Mouse (Mus musculus): ENCODE results near the gene Ptpa.

Ptpa gene

DNA sequence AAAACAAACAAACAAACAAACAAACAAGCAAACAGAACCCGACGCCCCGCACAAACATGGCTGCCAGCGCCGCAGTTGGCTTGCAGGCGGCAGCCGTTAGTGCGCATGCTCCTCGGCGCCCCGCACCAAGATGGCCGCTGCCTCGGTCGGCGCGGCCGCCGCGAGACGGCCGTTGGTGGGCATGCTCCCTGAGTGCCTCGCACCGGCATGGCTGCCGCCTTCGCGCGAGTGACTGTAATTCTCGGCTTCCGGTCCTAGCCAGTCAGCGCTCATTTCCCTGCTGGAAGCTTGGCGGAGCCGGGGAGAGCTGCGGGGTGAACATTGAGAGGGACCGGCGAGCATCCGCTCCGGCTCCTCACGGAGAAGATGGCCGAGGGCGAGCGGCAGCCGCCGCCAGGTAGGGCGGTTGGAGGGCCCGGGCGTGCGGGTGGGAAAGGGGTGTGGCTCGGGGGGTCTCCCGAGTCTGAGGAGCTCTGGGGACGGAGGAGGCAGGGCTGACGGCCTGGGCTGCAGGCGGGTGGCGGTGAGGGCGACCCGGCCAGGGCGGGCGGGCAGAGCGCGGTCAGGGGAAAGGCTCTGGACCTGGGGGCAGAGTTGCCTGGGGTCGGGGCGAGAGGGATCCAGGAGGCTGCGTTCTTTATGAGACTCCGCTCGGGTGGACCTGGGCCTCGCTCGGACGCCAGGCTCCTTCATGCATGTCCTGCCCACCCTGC is at the start of gene Ptpa:
Ptpa (plus strand) TSS at position 104 of the 713 bp plus-strand sequence.
- DNase-seq (ENCODE audit: low spot score), result peak; percentile 95

DNA sequence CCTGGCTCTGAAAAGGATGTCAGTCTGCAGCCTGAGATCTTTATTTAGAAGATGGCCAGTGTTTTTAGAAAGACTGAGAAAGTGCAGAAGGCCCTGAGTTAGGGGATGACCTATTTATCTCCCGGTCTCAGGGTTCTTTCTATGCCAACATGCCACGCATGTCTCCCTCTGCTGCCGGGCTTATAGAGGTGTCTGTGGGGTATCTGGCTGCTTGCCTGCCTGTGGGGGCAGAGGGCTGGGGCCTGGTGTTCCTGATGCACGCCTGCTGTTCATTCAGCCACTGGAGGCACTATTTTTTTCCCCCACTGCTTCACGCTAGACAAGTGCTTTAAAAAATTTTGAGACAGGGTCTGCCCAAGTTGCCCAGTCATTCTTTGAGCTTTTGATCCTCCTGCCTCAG is 49.6 kb upstream of the Ptpa start:
- DNase-seq (ENCODE audit: low spot score), result no peak

DNA sequence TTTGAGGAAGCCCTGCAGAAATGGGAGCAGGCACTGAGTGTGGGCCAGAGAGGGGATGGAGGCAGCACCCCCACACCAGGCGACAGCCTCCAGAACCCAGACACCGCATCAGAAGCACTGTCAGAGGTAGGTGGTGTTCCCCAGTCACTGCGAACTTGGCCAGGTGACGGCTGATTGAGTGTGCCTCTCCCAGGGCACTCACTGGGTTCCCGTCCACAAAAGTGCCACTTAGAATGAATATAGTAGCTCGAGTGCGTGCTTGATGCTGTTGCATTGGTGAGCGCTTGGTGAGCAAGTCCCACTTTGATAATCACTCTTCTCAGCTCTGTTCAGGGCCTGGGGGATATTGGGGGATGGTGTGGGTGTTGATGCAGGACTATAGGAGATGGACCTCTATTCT is 44.3 kb upstream of the Ptpa start:
- DNase-seq (ENCODE audit: low spot score), result no peak

DNA sequence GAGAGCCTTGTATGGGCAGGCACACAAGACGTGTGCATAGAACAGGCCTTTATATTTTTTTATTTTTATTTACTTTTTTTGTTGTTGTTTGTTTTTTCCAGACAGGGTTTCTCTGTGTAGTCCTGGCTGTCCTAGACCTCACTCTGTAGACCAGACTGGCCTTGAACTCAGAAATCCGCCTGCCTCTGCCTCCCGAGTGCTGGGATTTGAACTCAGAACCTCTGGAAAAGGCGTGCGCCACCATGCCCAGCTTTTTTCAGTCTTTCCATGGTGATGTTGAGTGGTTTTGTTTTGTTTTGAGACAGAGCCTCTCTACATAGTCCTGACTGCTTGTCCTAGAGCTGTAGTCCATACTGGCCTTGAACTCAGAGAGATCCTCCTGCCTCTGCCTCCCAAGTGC is 43.1 kb upstream of the Ptpa start:
- no peak for DNase-seq (ENCODE audit: low spot score)

DNA sequence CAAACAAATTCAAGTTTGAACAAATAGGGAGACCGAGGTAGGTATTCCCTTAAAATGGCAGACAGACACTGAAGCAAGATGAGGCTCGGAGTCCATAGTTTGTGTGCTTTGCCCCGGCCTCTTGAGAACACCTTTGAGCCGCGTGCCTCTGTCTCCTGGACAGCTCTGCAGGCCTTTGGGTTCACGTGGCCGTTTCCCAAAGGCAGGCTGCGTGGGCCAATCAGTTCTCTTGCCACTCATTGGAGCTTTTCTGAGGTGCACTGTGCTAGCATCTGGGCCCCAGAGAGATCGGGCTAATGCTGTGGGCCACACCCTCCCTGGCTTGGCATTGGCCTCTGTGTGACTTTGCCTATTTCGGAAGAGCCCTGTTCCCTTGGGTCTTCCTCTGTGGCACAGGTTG is 39.9 kb upstream of the Ptpa start:
- no peak for DNase-seq (ENCODE audit: low spot score)

DNA sequence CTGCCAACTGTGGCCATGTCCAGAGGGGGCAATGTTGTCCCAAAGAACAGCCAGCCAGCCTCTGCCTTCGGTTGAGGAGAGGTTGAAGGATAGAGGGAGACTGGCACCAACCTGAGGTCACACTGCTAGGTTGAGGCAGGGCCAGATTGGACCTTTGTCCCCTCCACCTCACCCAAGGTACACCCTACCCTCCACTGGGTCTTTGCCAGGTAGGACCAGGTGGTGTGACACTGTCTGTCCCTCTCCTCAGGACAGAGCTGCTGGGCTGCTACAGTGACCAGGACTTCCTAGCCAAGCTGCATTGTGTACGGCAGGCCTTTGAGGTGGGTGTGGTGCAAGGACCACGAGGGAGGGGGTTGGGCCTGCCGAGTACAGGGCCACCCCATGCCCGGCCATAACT is 38.1 kb upstream of the Ptpa start:
- no peak for DNase-seq (ENCODE audit: low spot score)

DNA sequence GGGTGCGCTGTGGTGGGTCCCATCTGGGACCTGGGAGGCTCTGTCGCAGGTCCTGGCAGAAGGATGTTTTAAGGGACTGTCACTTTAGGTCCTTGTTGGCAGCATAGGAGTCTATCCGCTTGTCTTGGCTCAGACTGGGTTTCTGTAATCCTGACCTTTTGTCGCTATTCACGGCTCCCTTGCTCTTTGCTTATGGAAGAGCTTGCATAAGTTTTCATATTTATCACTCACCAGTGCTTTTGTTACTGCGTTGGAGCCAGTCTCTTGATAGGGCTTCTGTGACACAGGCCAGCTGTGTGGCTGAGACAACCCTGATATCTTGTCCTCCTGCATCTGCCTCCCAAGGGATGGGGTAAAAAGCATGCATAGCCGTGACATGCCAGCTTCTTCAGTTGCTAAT is 36.5 kb upstream of the Ptpa start:
- DNase-seq (ENCODE audit: low spot score), result no peak

DNA sequence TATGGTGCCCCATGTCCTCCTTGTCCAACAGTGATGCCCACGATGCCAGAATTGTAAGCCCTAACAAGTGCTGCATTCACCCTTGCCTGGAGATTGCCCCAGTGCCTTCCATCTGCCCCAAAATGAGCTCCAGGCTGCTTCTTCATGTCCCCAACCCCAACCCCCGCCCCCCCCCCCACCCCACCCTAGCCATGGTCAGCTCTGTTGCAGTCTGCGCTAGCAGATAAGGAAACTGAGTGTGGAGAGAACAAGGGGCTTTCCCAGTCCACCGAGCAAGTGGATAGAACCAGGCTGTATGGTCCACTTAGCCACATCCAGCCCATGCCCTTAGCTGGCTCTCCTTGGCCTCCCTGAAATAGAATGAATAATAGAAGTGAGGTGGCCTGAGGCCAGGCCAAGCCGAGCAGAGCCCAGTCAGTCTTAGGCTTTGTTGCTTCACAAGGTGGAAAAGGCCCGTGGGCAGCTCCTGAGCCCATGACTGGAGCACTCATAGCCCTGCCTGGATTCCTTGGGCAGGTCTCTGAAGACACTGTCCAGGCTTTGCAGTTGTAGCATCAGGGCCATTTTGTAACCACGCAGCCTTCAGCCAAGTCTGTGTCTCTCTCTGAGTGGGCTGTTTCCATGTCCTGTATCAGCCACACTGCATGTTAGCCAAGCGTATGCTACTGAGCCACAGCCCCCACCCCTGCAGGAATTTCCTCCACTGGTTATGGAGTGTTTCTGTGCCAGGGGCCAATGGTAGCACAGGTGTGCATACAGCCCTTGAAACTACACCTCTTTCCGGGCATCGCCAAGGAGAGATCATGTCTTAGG is 35.1 kb upstream of the Ptpa start:
- DNase-seq (ENCODE audit: low spot score), result no peak

DNA sequence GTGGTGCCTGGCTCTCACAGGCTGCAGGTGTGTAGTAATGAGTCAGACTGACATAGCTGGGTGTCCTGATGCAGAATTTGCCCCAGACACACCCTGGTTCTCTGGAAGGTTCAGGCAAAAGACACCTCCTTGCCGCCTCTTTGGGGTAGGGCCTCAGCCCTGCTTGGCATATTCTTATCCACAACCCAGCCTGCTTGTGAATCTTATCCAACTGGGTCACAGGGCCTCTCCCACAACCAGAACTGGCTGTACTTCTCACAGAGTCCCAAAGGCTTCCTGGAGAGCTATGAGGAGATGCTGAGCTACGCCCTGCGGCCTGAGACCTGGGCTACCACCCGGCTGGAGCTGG is 34.5 kb upstream of the Ptpa start:
- DNase-seq (ENCODE audit: low spot score), result no peak

DNA sequence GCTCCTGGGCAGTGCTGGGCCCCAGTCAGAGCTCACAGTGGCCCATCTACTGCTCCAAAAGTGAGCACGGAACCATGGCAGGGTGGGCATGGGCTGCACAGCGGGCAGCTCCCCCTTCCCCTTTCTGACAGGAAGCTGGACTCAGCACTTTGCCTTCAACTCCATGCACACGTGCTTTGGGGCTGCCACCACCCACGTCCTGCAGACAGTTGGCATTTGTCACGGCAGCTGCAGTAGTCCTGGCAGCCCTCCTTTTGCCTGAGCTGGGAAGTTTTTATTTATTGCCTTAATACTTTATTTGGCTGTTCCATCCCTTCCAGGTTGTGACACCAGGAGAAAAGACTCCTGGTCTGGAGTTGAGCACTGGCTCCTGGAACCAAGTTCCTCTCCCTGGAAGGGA is 31.0 kb upstream of the Ptpa start:
- no peak for DNase-seq (ENCODE audit: low spot score)

DNA sequence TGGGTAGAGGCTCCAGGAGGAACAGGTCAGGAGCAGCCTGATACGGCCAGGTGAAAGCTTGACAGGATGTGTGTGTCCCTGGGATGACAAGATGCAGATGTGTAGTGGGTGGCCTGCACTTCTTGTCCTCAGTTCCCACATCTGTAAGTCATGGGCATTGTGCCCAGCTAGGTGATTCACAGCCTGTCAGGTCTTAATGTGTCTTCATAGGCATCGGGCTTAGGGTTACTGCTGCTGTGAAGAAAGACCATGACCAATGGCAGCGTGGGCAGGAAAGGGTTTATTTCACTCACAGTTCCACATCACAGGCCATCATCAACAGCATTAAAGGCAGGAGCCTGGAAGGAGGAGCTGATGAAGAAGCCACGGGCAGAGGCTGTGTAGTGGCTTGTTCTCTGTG is 30.2 kb upstream of the Ptpa start:
- no peak for DNase-seq (ENCODE audit: low spot score)

DNA sequence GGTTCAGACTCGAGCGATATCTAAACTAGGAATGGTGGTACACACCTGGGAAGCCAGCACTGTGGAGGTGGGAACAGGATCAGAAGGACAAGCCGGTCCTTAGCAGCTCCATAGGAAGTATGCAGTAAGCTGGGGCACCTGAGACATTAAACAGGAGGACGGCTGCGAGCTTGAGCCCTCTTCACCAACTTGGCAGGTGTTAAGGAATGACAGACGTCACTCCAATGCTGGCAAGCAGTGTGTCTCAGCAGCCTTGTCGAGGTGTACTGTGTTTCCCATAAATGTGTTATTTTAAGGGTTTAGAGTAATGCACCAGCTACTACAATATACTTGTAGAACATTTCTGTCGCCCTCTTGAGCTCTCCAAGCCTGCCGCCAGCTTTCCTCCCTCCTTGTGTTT is 28.9 kb upstream of the Ptpa start:
- DNase-seq (ENCODE audit: low spot score), result no peak

DNA sequence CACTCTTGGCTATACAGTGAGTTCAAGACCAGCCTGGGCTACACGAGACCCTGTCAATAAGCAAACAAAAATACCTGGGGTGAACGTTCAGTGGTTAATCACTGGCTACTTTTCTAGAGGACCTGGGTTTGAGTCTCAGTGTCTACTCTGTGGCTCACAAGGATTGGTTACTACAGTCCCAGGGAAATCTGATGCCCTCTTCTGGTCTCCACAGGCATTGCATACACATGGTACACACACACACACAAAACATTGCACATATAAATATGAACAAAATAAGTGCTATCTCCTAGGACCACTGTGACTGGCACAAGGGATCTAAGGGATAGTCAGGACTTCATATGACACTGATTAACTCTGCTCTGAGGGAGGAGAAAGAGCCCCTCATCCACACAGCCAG is 26.8 kb upstream of the Ptpa start:
- no peak for DNase-seq (ENCODE audit: low spot score)

DNA sequence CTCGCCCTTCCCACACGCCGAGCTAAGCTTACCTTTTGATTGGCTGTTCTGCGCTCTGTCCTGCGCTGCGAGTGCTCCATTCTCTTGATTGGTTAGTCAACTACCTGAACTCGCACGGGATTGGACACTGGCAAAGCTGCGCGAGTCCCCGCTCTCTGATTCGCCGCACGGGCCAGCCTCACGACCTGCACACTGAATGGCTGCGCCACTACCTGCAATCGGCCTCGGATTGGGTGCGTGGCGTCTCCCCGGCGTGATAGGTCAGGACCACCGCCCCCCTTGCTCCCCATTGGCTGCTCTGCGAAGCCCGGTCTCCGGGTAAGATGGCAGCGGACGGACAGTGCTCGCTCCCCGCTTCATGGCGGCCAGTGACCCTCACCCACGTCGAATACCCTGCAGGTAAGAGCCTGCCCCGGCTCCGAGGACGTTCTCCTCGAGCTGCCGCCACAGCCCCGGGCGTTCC is 23.7 kb upstream of the Ptpa start, which contains the start of gene Dolpp1:
Dolpp1 (plus strand) TSS at position 141 of the 463 bp plus-strand sequence.
- DNase-seq (ENCODE audit: low spot score), result peak; percentile 94

DNA sequence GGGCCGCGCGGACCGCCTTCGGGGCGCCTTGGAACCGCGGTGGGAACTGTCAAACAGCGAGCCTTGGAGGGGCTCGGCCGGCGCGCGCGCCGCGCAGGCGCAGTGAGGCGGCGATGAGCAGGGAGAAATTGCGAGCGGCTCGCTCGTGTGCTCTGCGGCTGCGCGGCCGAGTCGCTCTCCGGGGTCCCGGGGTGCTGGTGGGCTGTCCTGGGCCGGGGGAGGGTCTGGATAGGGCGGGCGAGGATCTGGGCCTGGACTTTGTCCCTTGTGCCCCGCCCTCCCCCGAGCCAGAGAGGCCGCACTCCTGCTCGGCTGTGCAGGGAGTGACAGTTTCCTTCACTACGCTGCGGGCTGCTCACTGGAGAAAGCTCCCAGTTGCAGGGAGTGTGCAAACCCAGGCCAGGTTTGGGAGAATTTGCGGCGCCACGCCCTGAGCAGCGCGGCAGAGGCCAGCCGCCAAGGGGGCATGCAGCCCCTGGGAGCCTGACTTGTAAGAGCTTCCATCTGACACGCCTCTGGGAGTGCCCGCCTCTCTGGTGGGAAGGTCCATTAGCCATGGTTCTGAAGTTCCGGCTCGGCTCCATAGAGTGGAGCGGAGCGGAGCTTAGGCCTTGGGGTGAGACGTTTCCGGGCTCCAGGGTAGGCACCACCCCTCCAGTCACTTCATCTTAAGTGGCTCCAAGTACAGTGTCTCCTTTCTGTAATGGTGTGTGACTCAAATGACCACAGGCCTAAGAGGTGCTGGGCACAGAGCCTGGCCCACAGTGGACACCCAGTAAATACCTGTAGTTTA is 23.1 kb upstream of the Ptpa start:
- peak; percentile 87 for DNase-seq (ENCODE audit: low spot score)

DNA sequence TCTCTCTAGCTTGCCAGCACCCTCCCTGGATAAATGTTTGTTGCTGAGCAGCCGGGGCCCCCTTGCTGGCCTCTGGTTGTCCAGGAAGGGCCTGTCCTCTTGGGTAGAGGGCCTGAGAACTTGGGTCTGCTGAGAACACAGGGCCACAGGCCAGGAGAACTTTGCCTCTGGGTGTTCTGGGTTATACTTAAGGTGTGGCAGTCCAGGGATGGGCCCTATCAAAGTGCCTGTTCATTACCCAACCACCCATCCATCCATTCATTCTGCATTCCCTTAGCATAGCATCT is 22.5 kb upstream of the Ptpa start:
- no peak for DNase-seq (ENCODE audit: low spot score)

DNA sequence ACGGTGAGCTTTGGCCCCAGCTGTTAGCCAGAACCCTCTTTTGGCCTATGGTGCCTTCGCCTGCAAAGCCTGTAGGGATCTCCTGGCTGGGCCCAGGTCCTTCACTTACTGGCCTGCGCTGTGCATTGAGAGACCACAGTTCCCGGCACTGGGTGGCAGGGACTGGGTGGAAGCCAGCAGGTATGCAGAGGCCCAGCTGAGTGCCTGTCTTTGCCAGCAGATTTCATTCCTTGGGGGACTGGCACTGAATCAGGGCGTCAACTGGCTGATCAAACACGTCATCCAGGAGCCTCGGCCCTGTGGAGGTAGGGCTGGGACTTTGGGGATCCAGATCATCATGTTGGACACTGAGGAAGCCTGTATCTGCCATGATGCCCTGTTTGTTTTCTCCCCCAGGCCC is 20.1 kb upstream of the Ptpa start:
- DNase-seq (ENCODE audit: low spot score), result no peak

DNA sequence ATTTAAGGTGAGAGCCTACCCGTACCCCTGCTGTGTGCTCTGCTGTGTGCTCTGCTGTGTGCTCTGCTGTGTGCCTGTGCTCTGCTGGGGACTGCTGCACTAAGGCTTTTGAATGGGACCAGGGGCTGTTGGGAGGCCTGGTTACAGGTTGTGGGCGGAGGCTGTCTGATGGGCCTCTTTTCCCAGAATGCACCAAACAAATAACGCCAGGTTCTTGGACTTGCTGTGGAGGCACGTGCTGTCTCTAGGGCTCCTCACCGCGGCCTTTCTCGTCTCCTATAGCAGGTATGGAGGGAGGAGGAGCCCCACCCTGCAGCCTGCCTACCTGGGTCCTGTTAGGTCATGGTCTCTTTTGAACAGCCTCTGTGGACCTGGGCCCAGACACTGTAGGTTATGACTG is 19.6 kb upstream of the Ptpa start:
- DNase-seq (ENCODE audit: low spot score), result no peak

DNA sequence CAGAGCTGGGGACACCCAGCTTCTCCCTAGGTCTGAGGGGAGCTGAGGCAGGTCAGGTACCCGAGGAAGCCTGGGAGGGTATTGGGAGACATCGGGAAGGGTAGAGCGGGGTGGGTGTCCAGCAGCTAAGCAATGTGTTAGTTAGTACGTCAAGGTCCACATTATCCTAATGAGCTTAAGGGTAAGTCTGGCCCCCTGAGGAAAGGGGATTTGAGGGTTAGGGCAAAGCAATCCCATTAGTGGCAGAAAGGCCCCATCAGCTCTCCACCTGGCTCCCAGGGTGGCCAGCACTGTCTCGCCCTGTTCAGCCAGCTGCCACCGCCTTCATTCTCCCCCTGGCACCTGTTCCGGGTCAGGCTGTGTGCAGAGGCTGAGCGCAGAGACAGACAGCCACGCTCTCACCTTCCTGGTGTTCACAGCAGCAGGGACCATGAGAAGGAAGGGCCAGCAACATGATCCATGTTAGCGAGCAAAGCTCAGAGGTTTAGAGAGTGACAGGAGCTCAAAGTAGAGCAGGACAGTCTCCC is 17.8 kb upstream of the Ptpa start:
- no peak for DNase-seq (ENCODE audit: low spot score)

DNA sequence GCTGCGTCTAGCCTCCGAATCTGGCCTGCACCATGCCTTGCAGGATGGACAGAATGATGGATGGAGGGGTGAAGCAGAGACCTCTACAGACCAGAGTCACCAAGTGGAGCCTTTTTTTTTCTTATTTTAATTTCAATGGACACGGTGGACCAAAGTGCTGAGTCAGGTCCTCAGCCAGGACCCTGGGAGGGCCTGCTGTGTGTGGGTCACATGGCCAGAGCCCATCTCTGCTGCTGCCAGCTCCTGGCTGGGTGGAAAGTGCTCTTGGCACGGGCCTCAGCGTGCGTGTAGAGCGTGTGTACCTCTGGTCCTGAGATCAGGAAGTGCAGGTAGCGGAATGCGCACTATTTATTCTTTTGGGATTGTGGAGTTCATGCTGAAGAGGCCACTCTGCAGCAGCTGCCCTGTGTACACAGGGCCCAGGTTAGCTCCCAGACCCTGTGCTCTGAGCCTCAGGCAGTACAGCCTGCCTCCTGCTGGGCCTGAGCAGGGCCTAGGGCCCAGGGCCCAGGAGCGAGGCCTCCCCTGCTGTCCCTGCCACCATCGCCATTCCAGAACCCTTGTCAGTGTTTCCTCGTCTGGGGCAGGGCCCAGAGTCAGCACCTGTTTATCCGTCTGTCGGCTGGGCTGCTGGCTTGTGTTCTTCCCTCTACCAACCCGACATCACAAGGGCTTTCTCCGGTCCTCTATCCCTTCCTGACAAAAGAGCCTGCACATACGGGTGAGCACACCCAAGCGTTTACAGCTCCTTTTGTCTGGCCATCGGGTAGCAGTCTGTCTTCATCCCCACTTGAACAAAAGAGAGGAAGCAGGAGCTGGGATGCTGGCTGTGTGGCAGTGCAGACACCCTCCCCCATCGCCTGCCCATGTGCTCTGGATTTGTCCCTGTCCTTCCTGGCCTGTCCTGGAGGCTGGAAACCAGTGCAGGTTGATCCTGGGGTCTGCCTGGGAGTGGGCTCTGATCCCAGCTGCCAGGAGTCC is 16.4 kb upstream of the Ptpa start:
- DNase-seq (ENCODE audit: low spot score), result no peak

DNA sequence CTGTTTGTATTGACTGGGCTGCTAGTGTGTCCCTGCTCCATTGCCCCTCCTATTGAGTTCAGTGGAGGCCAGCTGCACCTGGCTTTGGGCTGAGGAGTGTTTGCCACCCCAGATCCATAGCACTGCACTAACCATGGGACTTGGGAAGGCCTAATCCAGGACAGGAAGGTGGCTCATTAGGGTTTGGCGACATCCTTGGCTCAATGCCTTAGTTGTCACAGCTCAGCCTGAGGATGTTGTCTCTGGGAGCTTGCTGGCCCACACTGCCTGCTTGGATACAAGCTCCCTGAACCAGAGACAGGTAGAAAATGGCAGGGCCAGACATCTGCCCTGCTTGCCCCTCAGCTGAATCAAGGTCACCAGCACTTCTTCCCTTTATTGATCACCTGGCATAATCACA is 14.3 kb upstream of the Ptpa start:
- DNase-seq (ENCODE audit: low spot score), result no peak

Measured in testis, postnatal 10 days (tissue).